Mouse (Mus musculus) naive thymus-derived CD4-positive, alpha-beta T cell, adult 5 months (primary cell): Measurements from ENCODE around the gene Plekhb1. TPM values are rescaled to one million over a fixed set of nuclear protein-coding genes. Genes with fewer than 3 reads are reported as not detected.

Source experiments
- polyA plus RNA-seq: library from polyadenylated mRNA; unstranded; fragments of 100-300 nt; shearing (Covaris generic); gene quantifications from one replicate; pipeline ENCODE4 v1.2.1, GENCODE M21; 2017

The Plekhb1 gene
- 0.20 TPM for polyA plus RNA-seq

GRCm38 (mm10) chr7:100662231-100662630 lies at the start of gene Plekhb1:
Gene Plekhb1 (minus strand): TSS chr7:100662414.

GRCm38 (mm10) chr7:100706143-100706841 lies 44.1 kb upstream of the Plekhb1 start, which contains the start of gene Fam168a:
Gene Fam168a (plus strand): TSS chr7:100706635.

GRCm38 (mm10) chr7:100608130-100608741 lies 54.0 kb downstream of the Plekhb1 start, which contains the start of gene Mrpl48:
Gene Mrpl48 (minus strand): TSS chr7:100608301.

GRCm38 (mm10) chr7:100607214-100608129 lies 54.7 kb downstream of the Plekhb1 start, which contains the start of gene Rab6a:
Gene Rab6a (plus strand): TSS chr7:100607410.

Other genes starting within 250 kb of the Plekhb1 start
- gene Ucp3, start 189.4 kb downstream of the Plekhb1 start, polyA plus RNA-seq, result not detected
- 678 TPM for gene Ucp2, start 169.1 kb downstream of the Plekhb1 start, polyA plus RNA-seq
- 2.4 TPM for gene Dnajb13, start 147.5 kb downstream of the Plekhb1 start, polyA plus RNA-seq
- gene Coa4, start 125.3 kb downstream of the Plekhb1 start, polyA plus RNA-seq, result 3.1 TPM
- gene Rab6a, start 55.0 kb downstream of the Plekhb1 start, polyA plus RNA-seq, result 77.5 TPM
- gene Mrpl48, start 54.1 kb downstream of the Plekhb1 start, polyA plus RNA-seq, result 37.4 TPM
- gene Fam168a, start 44.2 kb upstream of the Plekhb1 start, polyA plus RNA-seq, result 23.0 TPM
- gene Relt, start 201.0 kb upstream of the Plekhb1 start, polyA plus RNA-seq, result 20.2 TPM